Mouse (Mus musculus) fibroblast of lung, adult 2 months (primary cell): ENCODE results near the gene Bdkrb2.

ENCODE experiments used
- DNase-seq: peaks from one replicate; pipeline ENCODE4 v3.0.0-alpha.2; 2011; ENCODE audit warnings: low read depth

The Bdkrb2 gene

DNA sequence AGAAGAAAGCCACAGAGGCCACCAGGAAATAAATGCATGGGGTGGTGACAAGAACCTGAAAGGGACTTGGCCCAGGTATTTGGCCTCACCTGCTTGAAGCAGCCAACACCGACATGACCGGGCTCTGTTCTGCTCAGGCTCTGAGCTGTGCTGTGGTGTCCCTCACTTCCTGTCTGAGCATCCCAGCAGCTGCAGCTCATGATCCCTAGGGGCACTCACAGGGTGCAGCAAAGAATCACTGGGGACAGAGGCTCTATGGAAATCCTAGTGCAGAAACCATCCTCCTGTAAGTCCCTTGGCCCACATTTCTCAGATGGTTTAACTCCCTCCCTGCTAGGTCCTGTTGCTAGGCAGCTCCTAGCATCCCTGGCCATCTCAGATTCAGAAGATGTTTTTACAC is 15.9 kb upstream of the Bdkrb2 start:
- no peak for DNase-seq

DNA sequence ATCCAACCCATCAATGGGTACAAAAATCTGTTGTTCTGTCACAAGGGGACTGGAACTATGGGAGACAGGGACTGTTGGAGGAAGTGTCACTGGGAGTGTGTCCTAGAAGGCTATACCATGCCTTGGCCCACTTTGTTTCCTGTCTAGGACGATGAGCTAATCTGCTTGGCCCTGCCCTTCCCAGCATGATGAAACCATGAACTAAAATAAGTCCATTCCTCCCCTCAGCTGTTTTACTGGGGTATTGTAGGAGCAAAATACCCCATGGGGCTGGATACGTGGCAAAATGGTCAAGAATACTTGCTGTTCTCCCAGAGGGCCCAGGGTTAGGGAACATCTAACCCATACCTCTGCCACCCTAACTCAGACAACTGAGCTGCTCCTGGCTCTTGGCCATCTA is 15.0 kb upstream of the Bdkrb2 start:
- no peak for DNase-seq

DNA sequence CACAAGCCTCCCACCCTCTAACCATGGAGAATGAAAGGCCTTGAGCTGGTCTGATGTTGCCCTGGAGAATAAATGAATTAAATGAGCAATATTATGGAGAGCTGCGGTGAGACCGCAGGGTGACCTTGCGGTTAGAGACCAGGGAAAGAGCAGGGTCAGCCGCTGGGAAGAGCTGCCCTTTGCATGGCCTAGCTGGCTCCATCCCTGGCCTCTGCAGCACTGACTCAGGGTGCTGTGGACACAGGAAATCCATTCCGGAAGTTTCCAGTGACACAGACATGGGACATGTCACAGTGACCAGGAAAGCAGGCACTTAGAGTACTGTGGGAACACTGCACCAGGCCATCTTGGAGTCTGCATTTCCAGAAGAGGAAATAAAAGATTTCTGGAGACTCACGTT is 14.1 kb upstream of the Bdkrb2 start:
- DNase-seq = no peak

DNA sequence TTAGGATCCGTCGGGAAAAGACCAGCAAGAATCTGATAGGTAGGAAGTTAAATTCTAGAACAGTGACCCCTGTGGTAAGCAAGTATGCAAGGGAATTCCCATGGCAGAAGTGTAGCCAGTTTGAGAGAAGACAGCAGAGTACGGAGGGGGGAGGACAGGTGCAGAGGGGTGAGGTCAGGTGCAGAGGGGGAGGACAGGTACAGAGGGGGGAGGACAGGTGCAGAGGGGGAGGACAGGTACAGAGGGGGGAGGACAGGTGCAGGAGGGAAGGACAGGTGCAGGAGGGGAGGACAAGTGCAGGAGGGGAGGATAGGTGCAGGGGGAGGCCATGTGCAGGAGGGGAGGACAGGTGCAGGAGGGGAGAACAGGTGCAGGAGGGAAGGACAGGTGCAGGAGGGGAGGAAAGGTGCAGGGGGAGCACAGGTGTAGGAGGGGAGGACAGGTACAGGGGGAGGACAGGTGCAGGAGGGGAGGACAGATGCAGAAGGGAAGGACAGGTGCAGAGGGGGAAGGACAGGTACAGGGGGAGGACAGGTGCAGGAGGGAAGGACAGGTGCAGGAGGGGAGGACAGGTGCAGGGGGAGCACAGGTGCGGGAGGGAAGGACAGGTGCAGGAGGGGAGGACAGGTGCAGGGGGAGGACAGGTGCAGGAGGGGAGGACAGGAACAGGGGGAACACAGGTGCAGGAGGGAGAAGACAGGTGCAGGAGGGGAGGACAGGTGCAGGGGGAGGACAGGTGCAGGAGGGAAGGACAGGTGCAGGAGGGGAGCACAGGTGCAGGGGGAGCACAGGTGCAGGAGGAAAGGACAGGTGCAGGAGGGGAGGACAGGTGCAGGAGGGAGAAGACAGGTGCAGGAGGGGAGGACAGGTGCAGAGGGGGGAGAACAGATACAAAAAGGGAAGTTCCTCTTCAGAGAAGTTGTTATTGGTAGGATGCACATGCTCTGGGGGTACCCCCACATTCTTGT is 12.9 kb upstream of the Bdkrb2 start:
- DNase-seq = no peak

DNA sequence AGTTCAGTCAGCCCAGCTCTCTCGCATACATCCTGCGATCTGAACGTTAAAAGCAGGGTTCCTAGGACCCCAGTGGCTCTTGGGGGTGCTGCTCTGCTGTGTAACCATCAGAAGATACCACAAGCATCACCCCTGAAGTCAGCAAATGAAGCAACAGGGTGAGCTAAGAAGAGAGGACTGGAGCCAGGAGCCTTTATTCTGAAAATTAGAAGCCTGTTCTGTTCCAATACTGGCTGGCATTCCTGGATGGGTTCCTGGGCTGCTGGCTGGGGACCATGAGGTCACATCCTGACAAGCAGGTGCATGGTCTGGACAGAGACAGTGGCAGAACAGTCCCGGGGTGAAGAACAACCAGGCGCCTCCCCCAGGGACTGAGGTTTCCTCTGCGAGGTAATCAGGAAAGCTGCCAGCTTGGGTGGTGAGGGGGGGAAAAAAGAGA is 11.5 kb upstream of the Bdkrb2 start:
- DNase-seq = no peak

DNA sequence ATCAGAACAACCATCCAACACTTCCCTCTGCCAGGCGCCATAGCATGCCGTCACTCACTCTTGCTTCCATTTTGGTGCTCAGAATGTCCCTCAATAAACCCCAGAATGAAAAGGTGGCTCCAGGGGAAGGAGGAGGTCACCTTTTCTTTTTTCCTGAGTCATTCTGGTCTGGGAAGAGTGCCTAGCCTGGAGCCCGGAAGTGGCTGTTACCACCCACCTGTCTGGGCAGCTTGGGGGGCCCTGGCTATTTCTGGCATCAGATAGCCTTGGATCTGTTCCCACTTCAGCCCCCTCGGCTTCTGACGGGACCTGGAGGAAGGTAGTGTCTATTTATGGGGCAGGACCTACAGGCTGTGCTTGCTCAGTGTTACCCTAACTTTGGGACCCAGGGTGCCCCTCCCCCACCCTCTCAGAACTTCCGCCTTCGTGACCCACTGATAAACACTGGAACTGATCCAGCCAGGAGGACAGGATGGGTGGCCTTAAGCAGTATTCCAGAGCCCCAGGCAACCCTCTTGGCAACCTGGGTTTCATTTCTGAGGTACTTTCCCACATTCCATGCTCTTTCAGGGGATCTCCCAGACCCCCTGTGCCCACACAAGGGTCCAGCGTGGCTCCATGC is 8.8 kb upstream of the Bdkrb2 start:
- no peak for DNase-seq

DNA sequence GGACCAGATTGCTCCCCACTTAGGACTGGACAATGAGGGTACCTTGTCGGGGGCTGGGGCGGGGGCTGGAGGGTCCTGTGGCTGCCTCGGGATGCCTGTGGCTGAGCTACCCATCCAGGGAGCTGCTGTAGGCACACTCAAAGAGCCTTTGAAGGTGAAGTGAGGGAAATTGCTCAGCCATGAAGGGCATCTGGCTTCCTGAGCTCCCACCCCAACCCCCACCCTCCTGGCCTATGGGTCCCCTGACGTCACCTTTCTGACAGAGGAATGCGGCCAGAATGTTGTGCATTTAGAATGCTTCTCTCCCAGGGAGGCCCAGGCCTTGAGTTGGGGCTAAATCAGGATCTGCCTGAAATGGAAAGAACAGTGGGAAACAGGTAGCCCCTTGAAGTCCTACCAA is 7.9 kb upstream of the Bdkrb2 start:
- no peak for DNase-seq

DNA sequence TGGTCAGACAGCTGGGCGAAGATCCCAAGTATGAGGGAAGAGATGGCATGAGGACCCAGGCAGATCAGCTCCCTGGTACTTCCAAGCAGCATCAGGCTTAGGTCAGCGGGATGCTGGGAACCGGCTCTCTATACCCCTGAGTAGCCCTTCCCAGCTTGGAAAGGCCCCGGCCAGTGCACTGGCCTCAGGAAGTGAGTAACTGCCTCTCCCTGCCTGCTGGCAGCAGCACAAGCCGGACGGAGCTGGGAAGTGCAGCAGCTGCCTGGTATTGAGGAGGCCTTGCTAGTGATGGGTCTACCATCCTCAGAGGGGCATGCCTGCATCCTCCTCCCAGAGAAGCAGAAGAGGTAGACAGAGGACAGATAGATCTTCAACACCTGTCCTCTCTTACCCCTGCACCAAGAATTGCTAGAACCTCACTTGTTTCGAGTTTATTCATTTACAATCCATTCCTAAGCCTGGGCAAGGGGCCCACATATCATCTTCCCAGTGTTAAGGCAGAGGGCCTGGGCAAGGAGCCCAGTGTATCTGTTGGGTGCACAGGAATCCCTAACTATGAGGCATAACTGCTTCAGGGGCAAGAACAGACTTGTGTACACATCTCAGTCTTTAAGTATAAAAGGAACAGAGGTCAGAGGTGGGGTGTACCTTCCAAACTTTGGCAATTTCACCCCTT is 5.6 kb upstream of the Bdkrb2 start:
- DNase-seq = peak; percentile 62

DNA sequence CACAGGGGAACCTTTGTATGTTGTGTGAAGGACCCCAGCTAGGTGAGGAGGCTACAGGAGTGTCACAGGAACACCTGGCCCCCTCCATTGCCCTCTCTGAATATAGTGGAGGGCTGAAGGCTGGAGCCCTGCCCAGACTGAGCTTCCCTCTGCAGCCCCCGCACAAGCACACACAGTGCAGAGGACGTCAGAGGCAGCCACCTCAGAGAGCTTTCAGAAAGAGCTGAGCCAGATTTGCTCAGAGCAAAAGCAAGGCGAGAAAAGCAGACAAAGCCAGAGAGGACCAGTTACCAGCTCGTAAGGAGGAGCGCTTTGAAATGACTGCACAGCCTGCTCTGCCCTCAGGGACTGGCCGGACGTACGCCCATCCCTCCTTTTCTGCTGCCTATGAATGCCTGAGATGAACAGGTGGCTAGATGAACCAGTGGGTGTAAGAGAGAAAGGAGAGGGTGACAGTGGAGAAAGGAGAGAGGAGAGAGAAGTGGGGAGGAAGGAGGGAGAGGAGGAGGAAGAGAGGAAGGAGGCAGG is 2.0 kb upstream of the Bdkrb2 start:
- no peak for DNase-seq

DNA sequence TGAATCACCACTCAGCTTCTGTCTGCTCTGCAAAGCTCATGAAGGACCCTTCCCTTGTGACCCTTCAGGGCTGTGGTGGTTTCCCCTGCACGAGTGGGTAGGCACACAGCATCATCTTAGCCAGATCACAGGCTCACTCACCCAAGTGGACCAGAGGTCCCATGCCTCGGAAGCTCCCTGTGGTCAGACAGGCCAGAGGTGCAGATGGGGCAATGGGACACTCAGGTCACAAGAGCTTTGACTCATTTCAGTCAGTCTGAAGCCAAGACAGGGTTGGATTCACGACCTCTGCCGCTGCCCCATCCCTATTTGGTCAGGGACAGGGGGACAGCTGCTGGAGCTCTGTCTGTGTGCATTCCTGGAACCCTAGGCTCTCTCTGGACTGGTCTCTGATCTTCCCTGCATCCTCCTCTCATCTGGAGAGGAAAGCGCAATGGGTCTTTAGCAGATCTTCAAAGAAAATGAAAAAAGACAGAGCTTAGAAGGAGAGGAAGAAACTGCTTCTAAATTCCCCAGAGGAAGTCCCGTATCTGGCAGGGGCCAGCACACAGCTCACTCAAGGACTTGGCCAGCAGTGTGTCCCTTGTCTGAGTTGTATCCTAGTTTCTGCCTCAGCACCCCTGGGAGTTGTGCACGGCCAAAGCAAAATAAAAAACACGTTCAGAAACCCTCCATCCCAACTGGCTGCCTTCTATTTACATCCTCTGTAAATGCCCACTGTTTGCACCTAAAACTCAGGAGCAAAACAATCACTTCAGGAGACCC is 788 bp upstream of the Bdkrb2 start:
- DNase-seq = no peak

DNA sequence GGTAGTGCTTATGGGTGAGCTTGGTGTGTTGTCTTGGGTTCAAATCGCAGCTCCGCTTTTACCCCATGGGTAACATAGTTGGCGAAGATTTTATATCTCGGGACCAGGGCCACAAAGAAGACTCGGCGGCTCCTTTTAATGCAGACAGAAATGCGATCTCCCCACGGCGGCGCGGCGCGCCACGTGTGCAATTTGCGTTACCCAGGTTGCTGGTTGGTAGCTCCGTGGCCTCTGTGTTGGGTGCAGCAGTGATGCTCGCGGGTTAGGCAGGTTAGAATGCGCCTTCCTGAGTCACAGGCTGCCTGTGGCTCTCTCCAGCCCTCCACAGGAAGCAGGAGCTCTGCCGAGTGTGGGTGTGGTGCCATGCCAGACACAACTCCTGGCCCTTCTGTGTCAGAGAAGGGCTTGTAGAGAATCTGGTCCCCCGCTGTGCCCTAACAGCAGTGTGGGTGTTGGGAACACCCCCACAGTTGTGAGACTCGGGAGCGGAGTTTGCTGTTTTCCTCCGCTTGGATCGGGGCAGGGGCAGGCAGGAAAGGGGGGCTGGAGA is 775 bp downstream of the Bdkrb2 start:
- DNase-seq = no peak

DNA sequence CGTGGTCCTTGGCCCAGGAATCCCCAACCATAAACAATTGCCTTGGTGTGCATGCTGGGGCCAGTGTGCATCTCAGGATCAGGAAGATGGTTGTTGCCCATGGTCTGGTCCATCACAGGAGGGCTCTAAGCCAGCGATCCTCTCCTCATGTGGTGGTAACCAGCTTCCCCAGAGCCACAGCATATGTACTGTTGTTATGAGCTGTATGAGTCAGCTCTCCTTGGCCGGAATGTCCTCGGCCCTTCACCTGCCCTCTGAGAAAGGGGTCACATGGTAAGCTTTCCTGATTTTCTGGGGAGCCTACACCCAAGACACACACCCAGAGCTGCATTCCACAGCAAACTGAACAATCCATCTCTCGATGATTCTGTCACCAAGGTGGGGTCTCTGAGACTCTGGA is 2.2 kb downstream of the Bdkrb2 start:
- DNase-seq = no peak

DNA sequence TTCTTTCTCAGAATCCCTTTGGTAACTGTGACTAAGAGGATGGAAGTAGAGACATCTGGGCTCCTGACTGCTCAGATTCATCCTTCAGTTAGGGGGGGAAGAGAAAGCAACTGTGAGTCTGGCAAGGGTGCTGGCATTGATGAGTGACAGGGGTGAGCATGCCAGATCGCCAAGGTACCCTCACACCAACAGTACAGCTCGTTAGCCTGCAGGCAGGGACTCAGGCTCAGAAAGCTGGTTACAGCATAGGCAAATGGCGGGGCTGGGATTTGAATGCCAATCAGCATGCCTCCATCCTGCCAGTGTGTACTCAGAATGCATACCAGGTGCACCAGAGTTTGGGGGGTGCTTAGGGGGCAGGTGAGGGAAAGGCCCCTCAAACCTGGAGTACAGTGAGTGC is 8.8 kb downstream of the Bdkrb2 start:
- DNase-seq = no peak

DNA sequence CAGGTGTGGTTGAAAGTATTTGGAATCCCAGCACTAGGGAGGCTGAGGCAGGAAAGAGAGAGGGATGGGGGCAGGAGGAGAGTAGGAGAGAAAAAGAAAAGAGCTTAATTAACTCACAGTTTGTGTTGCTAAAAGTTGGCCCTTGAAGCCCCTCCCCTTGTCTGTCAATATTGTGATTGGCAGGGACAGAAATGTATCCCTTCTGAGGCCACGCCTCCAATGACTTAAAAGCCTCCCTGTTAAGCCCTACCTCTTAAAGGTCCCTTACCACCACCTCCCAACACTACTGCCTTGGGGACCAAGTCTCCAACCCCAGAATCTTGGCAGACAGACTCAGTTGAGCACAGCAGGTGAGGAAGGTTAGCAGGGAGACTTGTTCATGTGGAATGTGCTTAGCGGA is 9.6 kb downstream of the Bdkrb2 start:
- no peak for DNase-seq

DNA sequence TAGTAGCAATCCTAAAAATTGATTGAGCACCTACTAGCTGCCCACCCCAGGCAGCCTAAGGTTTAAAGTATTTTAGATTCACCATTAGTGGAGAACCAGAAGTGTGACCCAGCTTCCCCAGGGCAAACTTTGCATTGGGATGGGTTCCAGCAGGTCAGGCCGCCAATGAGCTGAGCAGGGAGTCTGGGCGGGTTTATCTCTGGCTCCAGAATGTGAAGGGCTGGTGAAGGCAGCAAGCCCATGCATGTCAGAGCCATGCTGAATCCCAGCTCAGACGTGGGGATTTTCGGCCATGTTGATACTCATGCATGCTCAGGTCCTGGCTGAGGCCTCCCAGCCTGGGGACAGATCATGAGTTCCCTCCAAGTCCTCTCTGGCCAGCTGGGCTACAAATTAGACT is 11.3 kb downstream of the Bdkrb2 start:
- no peak for DNase-seq

DNA sequence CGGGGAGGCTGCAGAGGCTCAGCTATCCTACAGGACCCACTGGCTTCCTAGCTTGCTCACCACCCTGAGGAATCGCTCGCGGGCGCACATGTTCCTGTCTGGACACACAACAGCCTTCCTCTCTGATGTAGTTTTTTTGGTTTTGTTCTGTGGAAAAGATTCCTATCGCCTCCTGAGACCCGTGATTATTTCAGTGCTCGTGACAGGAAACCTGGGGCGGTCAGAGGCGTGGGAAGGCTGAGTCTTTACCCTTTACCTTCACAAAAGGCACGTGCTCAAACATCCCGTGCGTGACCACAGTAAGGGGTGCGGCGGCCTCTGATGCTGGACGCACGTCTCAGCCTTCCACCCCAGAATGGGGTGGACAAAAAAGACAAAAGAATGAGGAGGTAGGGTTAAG is 17.5 kb downstream of the Bdkrb2 start:
- no peak for DNase-seq

DNA sequence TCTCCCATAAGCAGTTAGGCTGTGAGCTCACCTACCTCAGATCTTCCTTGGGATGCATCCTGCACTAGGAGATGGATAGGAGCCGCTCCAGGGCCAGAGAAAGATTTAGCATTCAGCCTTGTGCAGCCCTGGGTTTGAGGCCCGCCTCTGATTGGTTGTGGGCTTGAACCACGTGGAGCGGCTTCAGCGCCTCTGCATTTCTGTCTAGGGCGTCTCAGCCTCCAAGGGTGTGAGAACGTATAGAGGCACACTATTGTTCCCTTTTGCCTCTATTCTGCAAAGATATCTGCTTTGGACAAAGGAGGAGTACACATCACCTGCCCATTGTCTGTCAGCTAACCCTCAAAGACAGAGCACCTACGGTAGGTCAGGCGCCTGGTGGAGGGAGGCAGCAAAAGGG is 19.5 kb downstream of the Bdkrb2 start:
- DNase-seq = no peak

DNA sequence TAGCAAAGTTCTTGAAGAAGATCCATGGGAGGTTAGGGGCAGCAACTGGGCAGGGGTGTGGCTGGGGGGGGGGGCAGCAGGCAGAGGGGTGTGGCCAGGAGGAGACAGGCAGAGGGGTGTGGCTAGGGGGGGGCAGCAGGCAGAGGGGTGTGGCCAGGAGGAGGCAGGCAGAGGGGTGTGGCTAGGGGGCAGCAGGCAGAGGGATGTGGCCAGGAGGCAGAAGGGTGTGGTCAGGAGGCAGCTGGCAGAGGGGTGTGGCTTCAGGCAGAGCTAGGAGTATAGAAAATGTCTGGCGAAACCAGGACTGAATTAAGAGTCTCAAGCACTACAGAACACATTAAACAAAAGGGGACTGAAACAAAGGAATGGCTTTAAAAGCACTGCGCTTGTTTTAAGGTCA is 20.5 kb downstream of the Bdkrb2 start:
- DNase-seq = no peak

DNA sequence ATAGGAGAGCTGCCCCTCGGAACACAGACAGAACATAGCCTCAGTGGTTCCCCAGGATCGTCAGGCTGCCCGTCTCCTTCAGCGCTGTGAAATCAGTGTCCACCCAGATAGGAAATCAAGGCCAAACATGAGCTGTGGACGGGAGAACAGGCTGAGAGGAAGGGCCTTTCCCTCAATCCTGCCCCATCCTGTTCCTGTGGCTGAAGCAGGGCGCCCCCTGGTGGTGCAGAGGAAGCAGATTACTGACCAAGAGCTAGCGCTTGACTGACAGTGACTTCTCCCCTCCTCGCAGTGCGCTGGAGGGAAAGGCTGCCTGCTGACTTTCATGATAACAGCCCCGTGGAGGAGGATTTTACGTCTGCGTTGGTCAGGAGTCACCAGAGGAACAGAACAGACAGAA is 21.8 kb downstream of the Bdkrb2 start:
- DNase-seq = no peak

DNA sequence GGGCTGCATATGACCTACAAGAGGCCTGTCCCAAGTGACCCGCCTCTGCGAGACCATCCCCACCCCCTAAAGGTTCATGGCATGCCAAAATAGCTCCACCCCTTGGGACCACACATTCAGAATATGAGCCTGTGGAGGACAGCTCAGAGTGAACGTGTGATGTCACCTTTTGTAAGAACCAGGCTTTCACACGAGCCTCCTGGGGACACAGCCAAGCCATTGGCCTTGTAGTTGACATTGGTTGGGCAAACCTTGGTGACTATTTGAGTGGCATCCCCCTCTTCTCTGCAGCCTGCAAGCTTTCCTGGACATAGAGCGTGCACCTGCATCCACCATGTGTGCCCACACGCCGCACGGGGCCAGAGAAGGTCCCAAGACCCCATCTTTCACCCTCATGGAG is 24.5 kb downstream of the Bdkrb2 start:
- DNase-seq = no peak

DNA sequence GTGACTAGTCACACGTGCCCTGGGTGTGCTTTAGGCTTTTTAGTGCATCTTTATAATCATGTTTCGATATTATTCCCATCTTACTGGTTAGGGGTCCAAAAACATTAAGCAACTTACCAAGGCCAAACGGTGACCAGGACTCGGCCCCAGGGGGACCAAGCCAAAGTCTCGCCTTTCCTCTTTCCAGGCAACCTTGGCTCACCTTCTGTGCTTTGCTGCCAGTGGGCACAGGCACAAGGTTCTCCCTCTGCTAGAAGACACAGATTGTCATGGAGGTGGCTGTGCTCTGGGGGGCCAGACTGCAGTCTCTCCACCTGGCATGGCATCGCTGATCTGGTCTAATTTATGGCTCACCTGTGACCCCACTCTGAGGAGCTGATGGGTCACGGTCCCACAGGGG is 27.8 kb downstream of the Bdkrb2 start:
- DNase-seq = no peak

DNA sequence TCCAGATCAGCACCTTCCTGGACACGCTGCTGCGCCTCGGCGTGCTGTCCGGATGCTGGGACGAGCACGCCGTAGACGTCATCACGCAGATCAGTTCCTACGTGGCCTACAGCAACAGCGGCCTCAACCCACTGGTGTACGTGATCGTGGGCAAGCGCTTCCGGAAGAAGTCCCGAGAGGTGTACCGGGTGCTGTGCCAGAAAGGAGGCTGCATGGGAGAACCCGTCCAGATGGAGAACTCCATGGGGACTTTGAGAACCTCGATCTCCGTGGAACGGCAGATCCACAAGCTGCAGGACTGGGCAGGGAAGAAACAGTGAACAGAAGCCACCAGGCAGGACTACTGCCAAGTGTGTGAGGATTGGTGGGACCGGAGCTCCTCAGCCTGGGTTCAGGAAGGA is 29.3 kb downstream of the Bdkrb2 start:
- DNase-seq = no peak
